Mouse (Mus musculus): ENCODE data around the gene Trim31. TPM values are rescaled to one million over a fixed set of nuclear protein-coding genes. Genes with fewer than 3 reads are reported as not detected.

Trim31 gene
- polyA plus RNA-seq, 1 experiment, result not detected

GRCm38 (mm10) chr17:36938056-36938455, 40.1 kb downstream of the Trim31 start:
- H3K4me1 ChIP-seq (ENCODE audit: control insufficient read depth, insufficient read depth, low read length), result no peaks in the 10 kb centered on the region
- 66% methylated on average over 2 of the region's 2 CpGs for WGBS
- DNase-seq, result no peak
- TF ChIP-seq POLR2A (IDR thresholded peaks at IDR 0.05; ENCODE audit: borderline replicate concordance, extremely low read depth, low read depth, low read length) (no peak), CTCF (IDR thresholded peaks at IDR 0.05; ENCODE audit: insufficient read depth, low read length) (no peak)
- no peak overlapping the region for H3K4me3 ChIP-seq (replicated peaks; ENCODE audit: extremely low read depth, low read depth, low read length)

- Histone ChIP-seq H3K4me3 (replicated peaks; ENCODE audit: extremely low read depth, low read depth, low read length) (peak overlapping the region; percentile 51), H3K4me1 (ENCODE audit: control insufficient read depth, insufficient read depth, low read length) (no peaks in the 10 kb centered on the region)
- DNase-seq, result peak; percentile 87
- WGBS, result 22% methylated on average over 10 of the region's 10 CpGs
- TF ChIP-seq POLR2A (IDR thresholded peaks at IDR 0.05; ENCODE audit: borderline replicate concordance, extremely low read depth, low read depth, low read length) (no peak), CTCF (IDR thresholded peaks at IDR 0.05; ENCODE audit: insufficient read depth, low read length) (no peak)
Measured at GRCm38 (mm10) chr17:36942391-36942790, 44.5 kb downstream of the Trim31 start.

GRCm38 (mm10) chr17:36942791-36943471, 45.0 kb downstream of the Trim31 start, which contains the start of gene Rnf39:
Gene Rnf39, plus strand, starts transcription at chr17:36942918.
- no peaks in the 10 kb centered on the region for H3K4me1 ChIP-seq (ENCODE audit: control insufficient read depth, insufficient read depth, low read length)
- DNase-seq, result no peak
- 2% methylated on average over 58 of the region's 59 CpGs for WGBS
- H3K4me3 ChIP-seq (replicated peaks; ENCODE audit: extremely low read depth, low read depth, low read length), result peak within 1 kb of the TSS; percentile 51
- TF ChIP-seq POLR2A (IDR thresholded peaks at IDR 0.05; ENCODE audit: borderline replicate concordance, extremely low read depth, low read depth, low read length) (peak; percentile 82; the same call in 1 of the 2 replicates), CTCF (IDR thresholded peaks at IDR 0.05; ENCODE audit: insufficient read depth, low read length) (no peak)

GRCm38 (mm10) chr17:36943691-36944090, 45.8 kb downstream of the Trim31 start:
- DNase-seq, result no peak
- no peak for TF ChIP-seq POLR2A (IDR thresholded peaks at IDR 0.05; ENCODE audit: borderline replicate concordance, extremely low read depth, low read depth, low read length)
- no peak for TF ChIP-seq CTCF (IDR thresholded peaks at IDR 0.05; ENCODE audit: insufficient read depth, low read length)
- no peaks in the 10 kb centered on the region for H3K4me1 ChIP-seq (ENCODE audit: control insufficient read depth, insufficient read depth, low read length)
- H3K4me3 ChIP-seq (replicated peaks; ENCODE audit: extremely low read depth, low read depth, low read length), result peak overlapping the region; percentile 28
- WGBS, result 16% methylated on average over 5 of the region's 5 CpGs

- TF ChIP-seq CTCF (IDR thresholded peaks at IDR 0.05; ENCODE audit: insufficient read depth, low read length), result no peak
- TF ChIP-seq POLR2A (IDR thresholded peaks at IDR 0.05; ENCODE audit: borderline replicate concordance, extremely low read depth, low read depth, low read length), result no peak
- Histone ChIP-seq H3K4me1 (ENCODE audit: control insufficient read depth, insufficient read depth, low read length) (no peaks in the 10 kb centered on the region), H3K4me3 (replicated peaks; ENCODE audit: extremely low read depth, low read depth, low read length) (no peak overlapping the region)
- peak; percentile 21 for DNase-seq
- 27% methylated on average over 9 of the region's 9 CpGs for WGBS
Measured at GRCm38 (mm10) chr17:36944121-36944775, 46.3 kb downstream of the Trim31 start.

- TF ChIP-seq CTCF (IDR thresholded peaks at IDR 0.05; ENCODE audit: insufficient read depth, low read length) (no peak), POLR2A (IDR thresholded peaks at IDR 0.05; ENCODE audit: borderline replicate concordance, extremely low read depth, low read depth, low read length) (peak; percentile 11; the same call in 1 of the 2 replicates)
- 8% methylated on average over 62 of the region's 62 CpGs for WGBS
- peak; percentile 32 for DNase-seq
- H3K4me1 ChIP-seq (ENCODE audit: control insufficient read depth, insufficient read depth, low read length), result no peaks in the 10 kb centered on the region; the same call in 1 of the 2 replicates
- peak overlapping the region; percentile 49 for H3K4me3 ChIP-seq (replicated peaks; ENCODE audit: extremely low read depth, low read depth, low read length)
Measured at GRCm38 (mm10) chr17:36947051-36947819, 49.3 kb downstream of the Trim31 start.

GRCm38 (mm10) chr17:36948286-36948685, 50.4 kb downstream of the Trim31 start:
- Histone ChIP-seq H3K4me1 (ENCODE audit: control insufficient read depth, insufficient read depth, low read length) (no peaks in the 10 kb centered on the region; the same call in 1 of the 2 replicates), H3K4me3 (replicated peaks; ENCODE audit: extremely low read depth, low read depth, low read length) (no peak overlapping the region)
- no peak for DNase-seq
- WGBS, result 89% methylated on average over 1 of the region's 1 CpGs
- TF ChIP-seq POLR2A (IDR thresholded peaks at IDR 0.05; ENCODE audit: borderline replicate concordance, extremely low read depth, low read depth, low read length), result peak; percentile 26; the same call in 1 of the 2 replicates
- no peak for TF ChIP-seq CTCF (IDR thresholded peaks at IDR 0.05; ENCODE audit: insufficient read depth, low read length)

GRCm38 (mm10) chr17:36949265-36949664, 51.3 kb downstream of the Trim31 start:
- TF ChIP-seq POLR2A (IDR thresholded peaks at IDR 0.05; ENCODE audit: borderline replicate concordance, extremely low read depth, low read depth, low read length), result no peak
- no peak for TF ChIP-seq CTCF (IDR thresholded peaks at IDR 0.05; ENCODE audit: insufficient read depth, low read length)
- Histone ChIP-seq H3K4me1 (ENCODE audit: control insufficient read depth, insufficient read depth, low read length) (no peaks in the 10 kb centered on the region; the same call in 1 of the 2 replicates), H3K4me3 (replicated peaks; ENCODE audit: extremely low read depth, low read depth, low read length) (no peak overlapping the region)
- WGBS, result 91% methylated on average over 8 of the region's 8 CpGs
- DNase-seq, result no peak

Data from lung, adult 2 months (tissue).